Mouse (Mus musculus) cortical plate, adult 2 months (tissue): ENCODE data around the gene Lamb1.

Source experiments
- CTCF ChIP-seq: fragments of 200-500 bp; IDR thresholded peaks from 2 replicates; pipeline ENCODE4 v1.5.1; 2011; ENCODE audit warnings: mild to moderate bottlenecking, control low read depth, low read length; ENCODE audit not compliant: insufficient read depth; ENCODE audit errors: extremely low read depth
- POLR2A ChIP-seq: fragments of 200-500 bp; IDR thresholded peaks from 2 replicates; pipeline ENCODE4 v1.6.1; 2011; ENCODE audit warnings: mild to moderate bottlenecking, low read length, control low read depth; ENCODE audit not compliant: insufficient read depth; ENCODE audit errors: extremely low read depth

DNA sequence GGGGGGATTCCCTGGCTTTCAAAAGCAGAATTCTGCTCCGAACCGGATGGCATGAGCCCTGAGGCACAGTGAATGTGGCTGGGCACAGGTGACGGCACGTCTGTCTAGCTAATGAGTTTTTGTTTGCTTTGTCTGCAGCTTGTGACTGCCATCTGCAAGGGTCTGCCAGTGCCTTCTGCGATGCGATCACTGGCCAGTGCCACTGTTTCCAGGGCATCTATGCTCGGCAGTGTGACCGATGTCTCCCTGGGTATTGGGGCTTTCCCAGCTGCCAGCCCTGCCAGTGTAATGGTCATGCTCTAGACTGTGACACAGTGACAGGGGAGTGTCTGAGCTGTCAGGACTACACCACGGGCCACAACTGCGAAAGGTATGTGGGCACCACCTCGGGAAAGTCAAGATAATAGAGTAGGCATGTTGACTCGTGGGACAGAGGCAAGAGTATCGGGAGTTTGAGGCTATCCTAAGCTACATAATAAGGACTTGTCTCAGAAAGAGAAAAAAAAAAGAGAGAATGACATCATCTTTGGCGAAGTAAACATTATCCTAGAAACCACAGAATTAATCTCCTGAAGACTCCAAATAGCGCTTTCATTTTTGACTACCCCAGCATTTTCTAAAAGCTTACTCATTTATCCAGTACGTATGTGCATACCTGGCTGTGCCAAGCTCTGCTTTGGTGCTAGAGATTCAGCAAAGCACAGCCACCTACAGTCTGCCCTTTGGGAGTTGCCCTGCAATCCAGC, 37.9 kb downstream of the Lamb1 start:
- TF ChIP-seq CTCF = no peak
- no peak for TF ChIP-seq POLR2A
